Mouse (Mus musculus) heart, embryonic 11.5 days (tissue): Measurements from ENCODE around the gene Macrod2. TPM values are rescaled to one million over a fixed set of nuclear protein-coding genes. Genes with fewer than 3 reads are reported as not detected.

Experiments used
- ATAC-seq: fragments of 200-750 bp; cut with Nextera tagmentation; replicated peaks from 2 replicates; pipeline ENCODE4 v1.8.0; 2017; ENCODE audit warnings: moderate library complexity; ENCODE audit not compliant: insufficient number of reproducible peaks, low FRiP score, low TSS enrichment
- H3K27ac ChIP-seq: fragments of 300-500 bp; sonication (generic); 2 replicates; pipeline ENCODE4 v1.5.1; 2014; ENCODE audit warnings: mild to moderate bottlenecking, low read depth, low read length
- H3K27me3 ChIP-seq: fragments of 300-500 bp; sonication (generic); 2 replicates; pipeline ENCODE4 v1.6.1; 2014; ENCODE audit warnings: mild to moderate bottlenecking, low read length, mixed read lengths; ENCODE audit not compliant: control insufficient read depth, insufficient read depth
- H3K36me3 ChIP-seq: fragments of 300-500 bp; sonication (generic); 2 replicates; pipeline ENCODE4 v1.6.1; 2014; ENCODE audit warnings: mild to moderate bottlenecking, low read length, moderate library complexity, mixed read lengths; ENCODE audit not compliant: control insufficient read depth, insufficient read depth
- H3K4me1 ChIP-seq: fragments of 300-500 bp; sonication (generic); 2 replicates; pipeline ENCODE4 v1.6.1; 2014; ENCODE audit warnings: low read length; ENCODE audit not compliant: control insufficient read depth, insufficient read depth
- H3K4me2 ChIP-seq: fragments of 300-500 bp; sonication (generic); 2 replicates; pipeline ENCODE4 v1.6.1; 2014; ENCODE audit warnings: mild to moderate bottlenecking, moderate library complexity
- H3K4me3 ChIP-seq: fragments of 300-500 bp; sonication (generic); 2 replicates; pipeline ENCODE4 v1.5.1; 2014; ENCODE audit warnings: low read depth, low read length
- H3K9ac ChIP-seq: fragments of 300-500 bp; sonication (generic); 2 replicates; pipeline ENCODE4 v1.6.1; 2014; ENCODE audit warnings: mild to moderate bottlenecking, low read depth, low read length, moderate library complexity
- H3K9me3 ChIP-seq: fragments of 300-500 bp; sonication (generic); replicated peaks from 2 replicates; pipeline ENCODE4 v1.6.1; 2016; ENCODE audit warnings: low read length; ENCODE audit not compliant: control insufficient read depth
- WGBS: fragments of 180-500 bp; shearing (Covaris S2); extraction: QIAGEN DNeasy Blood & Tissue Kit; methylation state at CpG from one replicate; pipeline ENCODE4 v1.1.7; 2014; ENCODE audit not compliant: insufficient replicate concordance; 5-methylcytosine and 5-hydroxymethylcytosine counted together
- polyA plus RNA-seq: library from polyadenylated mRNA; unstranded; fragments of >200 nt; fragmentation: Nextera tagmentation; extraction: Ambion mirVana; gene quantifications from 2 replicates; pipeline ENCODE4 v1.2.1, GENCODE M21; 2014

The Macrod2 gene
- polyA plus RNA-seq, 1 experiment from 2014 or later: 20.5 TPM

DNA sequence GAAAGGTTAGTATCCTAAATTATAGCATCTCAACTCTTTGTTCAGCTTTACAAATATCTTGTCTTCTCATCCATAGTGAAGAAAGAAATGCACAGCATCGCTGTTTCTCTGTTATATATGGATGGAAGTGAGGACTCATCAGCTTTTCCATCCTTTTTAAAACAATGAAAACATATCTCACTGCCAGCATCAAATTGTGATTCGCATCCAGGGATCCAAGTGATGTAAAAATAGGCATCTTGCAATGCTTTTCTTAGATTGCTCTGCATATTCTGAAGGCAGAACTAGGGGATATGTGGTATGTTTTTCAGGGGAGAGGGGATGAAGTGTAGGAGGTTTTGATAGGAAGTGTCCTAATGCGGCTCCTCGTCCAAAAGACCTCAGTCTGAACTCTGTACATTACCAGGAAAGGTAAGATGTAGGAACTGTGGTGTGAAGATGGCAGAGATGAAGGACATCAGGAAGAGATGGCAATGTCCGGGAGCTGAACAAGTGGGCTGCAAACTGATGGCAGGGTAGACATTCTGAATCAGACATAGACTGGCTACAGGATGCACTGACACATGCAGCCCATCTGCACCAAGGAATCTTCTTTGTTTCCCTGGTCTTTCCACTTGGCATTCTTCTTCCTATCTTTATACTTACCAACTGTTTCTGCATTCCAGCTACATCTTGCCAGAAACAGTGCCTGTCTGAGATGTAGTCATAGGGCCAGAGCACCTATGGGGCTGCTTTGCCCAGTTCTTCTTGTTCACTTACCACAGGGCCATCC is 1341.8 kb downstream of the Macrod2 start:
- no peaks in the 10 kb centered on the region for H3K9me3 ChIP-seq
- no peak for ATAC-seq
- 74% methylated on average over 5 of the region's 5 CpGs for WGBS
- H3K4me2 ChIP-seq: no peak overlapping the region
- no peak overlapping the region for H3K27ac ChIP-seq
- H3K4me3 ChIP-seq: no peak overlapping the region
- no peak overlapping the region for H3K9ac ChIP-seq
- H3K36me3 ChIP-seq: no peaks in the 10 kb centered on the region
- no peaks in the 10 kb centered on the region for H3K27me3 ChIP-seq
- no peaks in the 10 kb centered on the region for H3K4me1 ChIP-seq

DNA sequence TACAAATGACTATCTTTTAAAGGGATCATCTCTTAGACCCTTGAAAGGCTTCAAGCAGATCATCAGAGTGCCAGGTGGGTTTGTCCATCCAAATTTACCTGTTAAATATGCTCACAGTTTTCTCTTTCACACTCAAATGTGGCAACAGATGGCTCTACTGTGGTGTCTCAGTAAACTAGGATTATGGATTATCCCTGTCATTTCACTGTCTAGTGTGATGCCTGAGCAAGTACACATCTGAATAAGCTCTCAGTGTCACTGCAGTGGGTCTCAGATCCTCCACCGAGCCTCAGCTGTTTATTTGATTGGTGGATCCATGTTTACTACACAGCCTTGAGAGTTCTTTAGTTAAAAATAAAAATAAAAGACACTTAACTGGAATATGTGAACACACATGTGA is 1343.6 kb downstream of the Macrod2 start:
- Histone ChIP-seq H3K9me3 (no peaks in the 10 kb centered on the region), H3K4me2 (no peak overlapping the region), H3K4me3 (no peak overlapping the region), H3K4me1 (no peaks in the 10 kb centered on the region), H3K9ac (no peak overlapping the region), H3K27ac (no peak overlapping the region), H3K27me3 (no peaks in the 10 kb centered on the region), H3K36me3 (no peaks in the 10 kb centered on the region)
- 74% methylated on average over 1 of the region's 1 CpGs for WGBS
- no peak for ATAC-seq

GRCm38 (mm10) chr2:141740318-141740717 is 1345.2 kb downstream of the Macrod2 start:
- H3K4me2 ChIP-seq: no peak overlapping the region
- no peak overlapping the region for H3K9ac ChIP-seq
- 83% methylated on average over 5 of the region's 5 CpGs for WGBS
- no peak overlapping the region for H3K27ac ChIP-seq
- H3K36me3 ChIP-seq: no peaks in the 10 kb centered on the region
- H3K27me3 ChIP-seq: no peaks in the 10 kb centered on the region
- no peak overlapping the region for H3K4me3 ChIP-seq
- H3K9me3 ChIP-seq: no peaks in the 10 kb centered on the region
- no peaks in the 10 kb centered on the region for H3K4me1 ChIP-seq
- no peak for ATAC-seq

DNA sequence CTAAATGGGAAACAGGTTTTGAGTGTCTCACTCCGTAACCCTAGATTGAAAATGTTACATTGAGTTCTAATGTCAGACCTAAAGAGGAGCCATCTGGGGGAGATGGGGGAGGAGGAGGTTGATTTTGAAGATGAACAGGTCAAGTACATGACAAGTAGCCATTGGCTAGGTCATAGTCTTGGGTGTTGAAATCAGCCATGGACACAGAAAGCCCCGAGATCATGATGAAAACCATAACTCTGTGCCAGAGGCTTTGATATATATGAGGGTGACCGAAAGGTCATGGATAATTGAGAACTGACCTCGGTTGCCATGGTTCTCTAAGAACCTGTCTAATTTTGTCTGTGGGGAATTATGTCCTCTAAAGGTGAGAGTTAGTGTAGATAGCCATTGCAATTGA is 1405.1 kb downstream of the Macrod2 start:
- Histone ChIP-seq H3K27ac (no peak overlapping the region), H3K9me3 (no peaks in the 10 kb centered on the region), H3K36me3 (no peaks in the 10 kb centered on the region), H3K27me3 (no peaks in the 10 kb centered on the region), H3K9ac (no peak overlapping the region), H3K4me3 (no peak overlapping the region), H3K4me1 (no peaks in the 10 kb centered on the region), H3K4me2 (no peak overlapping the region)
- 73% methylated on average over 4 of the region's 4 CpGs for WGBS
- no peak for ATAC-seq

GRCm38 (mm10) chr2:141800909-141801308 is 1405.8 kb downstream of the Macrod2 start:
- H3K9me3 ChIP-seq: no peaks in the 10 kb centered on the region
- H3K27ac ChIP-seq: no peak overlapping the region
- 75% methylated on average over 2 of the region's 2 CpGs for WGBS
- H3K27me3 ChIP-seq: no peaks in the 10 kb centered on the region
- no peak for ATAC-seq
- H3K4me2 ChIP-seq: no peak overlapping the region
- no peaks in the 10 kb centered on the region for H3K36me3 ChIP-seq
- H3K9ac ChIP-seq: no peak overlapping the region
- no peak overlapping the region for H3K4me3 ChIP-seq
- H3K4me1 ChIP-seq: no peaks in the 10 kb centered on the region

- Histone ChIP-seq H3K9me3 (no peaks in the 10 kb centered on the region), H3K36me3 (no peaks in the 10 kb centered on the region), H3K27ac (no peak overlapping the region), H3K4me2 (no peak overlapping the region), H3K9ac (no peak overlapping the region), H3K27me3 (no peaks in the 10 kb centered on the region), H3K4me3 (no peak overlapping the region), H3K4me1 (no peaks in the 10 kb centered on the region)
- ATAC-seq: no peak
- WGBS: 92% methylated on average over 4 of the region's 4 CpGs
Observed at GRCm38 (mm10) chr2:141816266-141816665, 1421.2 kb downstream of the Macrod2 start.

DNA sequence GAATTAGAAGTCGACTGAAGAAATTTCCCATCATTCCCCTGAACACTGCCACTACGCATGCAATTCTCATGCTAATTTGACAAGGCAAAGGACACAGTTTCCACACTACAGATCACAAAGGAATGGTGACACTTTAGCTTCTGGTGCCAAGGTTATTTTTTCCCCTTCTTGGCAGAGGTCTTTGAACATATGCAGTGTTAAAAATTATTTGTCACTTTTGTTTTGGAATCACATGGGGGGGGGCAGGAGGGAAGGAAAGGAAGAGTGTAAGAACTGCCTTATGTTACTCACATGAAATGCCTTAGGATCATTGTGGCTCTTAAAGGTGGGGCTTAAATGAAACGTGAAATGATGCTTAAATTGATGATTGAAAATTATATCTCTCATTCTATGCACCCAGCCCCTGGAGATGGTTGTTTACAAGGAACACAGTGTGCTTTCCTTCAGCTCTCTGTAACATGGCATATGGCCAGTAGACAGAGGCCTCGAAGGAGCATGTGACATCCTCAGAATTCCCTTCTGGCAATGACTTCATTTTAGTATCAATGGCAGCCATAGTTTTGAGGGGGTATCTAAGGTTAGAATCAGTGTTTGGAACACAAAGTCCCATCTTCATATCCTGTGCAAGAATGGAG is 1422.6 kb downstream of the Macrod2 start:
- no peaks in the 10 kb centered on the region for H3K4me1 ChIP-seq
- H3K4me2 ChIP-seq: no peak overlapping the region
- WGBS: 66% methylated on average over 4 of the region's 4 CpGs
- H3K4me3 ChIP-seq: no peak overlapping the region
- ATAC-seq: no peak
- no peaks in the 10 kb centered on the region for H3K36me3 ChIP-seq
- no peaks in the 10 kb centered on the region for H3K9me3 ChIP-seq
- no peak overlapping the region for H3K9ac ChIP-seq
- no peaks in the 10 kb centered on the region for H3K27me3 ChIP-seq
- H3K27ac ChIP-seq: no peak overlapping the region

DNA sequence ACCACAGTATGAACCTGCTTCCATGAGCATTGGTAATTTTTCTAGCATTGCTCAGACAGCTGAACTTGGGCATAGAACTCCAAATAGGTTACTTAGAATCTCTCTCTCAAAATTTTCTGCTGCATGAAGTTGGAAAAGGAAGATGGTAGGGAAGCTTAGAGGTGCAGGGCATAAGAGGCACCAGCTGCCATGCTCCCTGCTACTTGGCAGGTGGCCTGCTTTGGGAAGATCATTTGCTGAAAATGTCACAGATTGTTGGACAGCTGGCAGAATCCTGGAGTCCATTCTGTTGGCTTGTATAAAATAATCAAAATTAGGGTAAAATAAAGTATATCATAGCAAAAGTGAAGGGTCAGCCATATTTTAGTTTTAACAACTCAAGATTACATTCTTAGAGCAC is 1425.7 kb downstream of the Macrod2 start:
- H3K4me1 ChIP-seq: no peaks in the 10 kb centered on the region
- no peak overlapping the region for H3K27ac ChIP-seq
- H3K4me2 ChIP-seq: no peak overlapping the region
- no peak overlapping the region for H3K4me3 ChIP-seq
- no peaks in the 10 kb centered on the region for H3K36me3 ChIP-seq
- H3K9me3 ChIP-seq: no peaks in the 10 kb centered on the region
- no peak for ATAC-seq
- H3K9ac ChIP-seq: no peak overlapping the region
- H3K27me3 ChIP-seq: no peaks in the 10 kb centered on the region
